Mouse (Mus musculus) thymus, postnatal 4 days (tissue): ENCODE measurements around the gene Lhpp.
"Not testable (repeated sequence)": the region's sequence is repeated elsewhere in the genome, so short reads cannot be mapped to it uniquely, and the experiment has no call there.

Experiments used
- DNase-seq: peaks from one replicate; pipeline ENCODE4 v3.0.0; 2021

Gene Lhpp

DNA sequence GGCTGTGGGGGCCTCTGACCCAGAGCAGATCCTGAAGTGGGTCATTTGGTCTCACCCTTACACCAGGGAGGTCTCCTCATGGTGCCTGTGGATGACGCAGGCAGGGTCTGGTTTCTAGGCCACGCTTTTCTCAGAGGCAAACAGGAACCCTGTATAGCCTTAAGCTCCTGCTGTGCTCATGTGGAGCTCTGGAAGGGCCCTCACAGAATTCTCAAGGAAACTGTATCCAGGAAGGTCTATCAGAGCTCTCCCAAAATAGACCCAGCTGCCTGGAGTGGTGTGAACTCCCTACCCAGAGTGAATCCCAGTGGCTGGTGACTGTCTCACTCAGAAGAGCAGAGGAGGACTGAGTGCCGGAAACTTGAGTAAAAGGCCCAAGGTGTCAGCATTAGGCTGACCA, 44.0 kb downstream of the Lhpp start:
- DNase-seq, result no peak

GRCm38 (mm10) chr7:132656075-132656474, 45.6 kb downstream of the Lhpp start:
- DNase-seq, result peak; percentile 95

DNA sequence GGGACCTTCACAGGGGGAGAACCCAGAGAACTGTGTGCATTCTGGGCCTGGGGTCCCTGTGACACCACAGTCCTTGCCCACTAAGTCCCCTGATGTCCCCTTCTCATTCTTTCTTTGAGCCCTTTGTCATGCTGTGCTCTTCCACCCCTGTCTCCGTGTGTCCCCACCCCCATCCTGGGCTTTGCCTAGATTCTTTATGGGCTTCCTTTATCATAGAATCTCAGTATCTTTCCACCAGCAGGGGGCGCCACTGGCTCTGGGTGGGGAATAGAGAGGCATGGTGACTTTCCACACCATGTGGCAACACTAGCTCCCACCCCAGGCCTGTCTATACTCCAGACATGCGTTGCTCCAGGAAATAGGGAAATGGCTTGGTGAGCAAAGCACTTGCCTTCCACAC, 46.1 kb downstream of the Lhpp start:
- peak; percentile 96 for DNase-seq

DNA sequence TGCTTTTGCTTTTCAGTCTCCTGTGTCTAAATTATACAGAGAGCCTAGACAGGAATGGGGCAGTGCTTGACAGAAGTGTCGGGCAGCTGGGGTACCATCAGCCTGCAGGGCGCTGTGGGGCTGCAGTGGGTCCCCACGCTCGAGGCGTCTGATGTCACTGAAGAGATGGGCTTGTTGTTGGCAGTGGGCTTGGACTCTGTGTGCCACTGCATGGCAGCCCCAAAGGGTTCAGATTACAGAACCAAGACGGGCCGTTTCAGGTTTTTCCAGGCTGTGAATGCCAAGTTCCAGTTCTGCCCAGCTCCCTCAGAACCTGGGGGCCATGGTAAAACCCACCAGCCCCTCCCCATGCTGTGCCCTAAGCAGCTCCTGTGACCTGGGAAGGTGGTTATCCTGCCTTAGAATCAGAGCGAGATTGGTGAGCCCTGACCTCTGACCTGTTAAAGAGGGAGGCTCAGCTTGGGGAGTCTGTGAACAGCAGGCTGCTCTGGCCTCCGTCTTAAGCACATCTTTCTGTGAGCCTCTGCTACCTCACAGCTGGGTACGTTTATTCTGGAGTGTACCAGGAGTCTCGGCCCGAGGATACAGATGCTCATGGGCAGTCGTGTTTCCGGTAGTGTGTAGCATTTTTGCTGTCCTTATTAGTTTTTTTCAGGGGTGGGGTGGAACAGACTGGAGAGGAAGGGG, 47.1 kb downstream of the Lhpp start:
- DNase-seq, result no peak

DNA sequence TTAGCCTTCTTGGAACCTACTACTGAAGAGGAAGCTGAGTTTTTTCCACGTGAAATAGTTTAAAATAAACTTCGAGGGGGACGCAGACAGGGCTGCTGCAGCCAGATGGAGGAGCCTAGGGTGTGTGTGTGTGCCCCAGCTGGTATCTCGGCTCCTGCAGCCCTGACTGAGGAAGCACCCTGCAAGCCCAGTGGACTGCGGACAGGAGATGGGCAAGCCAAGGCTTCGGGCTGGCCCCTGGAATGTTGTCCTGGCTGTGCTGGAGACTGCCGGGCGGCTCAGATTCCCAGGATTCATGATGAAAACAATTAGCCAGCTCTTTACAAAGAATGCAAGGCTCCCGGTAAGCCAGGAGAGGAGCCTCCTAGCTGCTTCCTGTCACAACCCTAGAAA, 47.6 kb downstream of the Lhpp start:
- DNase-seq, result no peak

GRCm38 (mm10) chr7:132658688-132659087, 48.2 kb downstream of the Lhpp start:
- DNase-seq, result no peak

GRCm38 (mm10) chr7:132659633-132660032, 49.2 kb downstream of the Lhpp start:
- peak; percentile 19 for DNase-seq

- not testable (repeated sequence) for DNase-seq
These were observed 52.4 kb downstream of the Lhpp start for GRCm38 (mm10) chr7:132662831-132663230.

GRCm38 (mm10) chr7:132664815-132665214, 54.4 kb downstream of the Lhpp start:
- no peak for DNase-seq

- DNase-seq, result no peak
These were observed 55.4 kb downstream of the Lhpp start for GRCm38 (mm10) chr7:132665664-132666382.

- no peak for DNase-seq
These were observed 56.1 kb downstream of the Lhpp start for GRCm38 (mm10) chr7:132666516-132666915.

GRCm38 (mm10) chr7:132668604-132669003, 58.2 kb downstream of the Lhpp start:
- no peak for DNase-seq

DNA sequence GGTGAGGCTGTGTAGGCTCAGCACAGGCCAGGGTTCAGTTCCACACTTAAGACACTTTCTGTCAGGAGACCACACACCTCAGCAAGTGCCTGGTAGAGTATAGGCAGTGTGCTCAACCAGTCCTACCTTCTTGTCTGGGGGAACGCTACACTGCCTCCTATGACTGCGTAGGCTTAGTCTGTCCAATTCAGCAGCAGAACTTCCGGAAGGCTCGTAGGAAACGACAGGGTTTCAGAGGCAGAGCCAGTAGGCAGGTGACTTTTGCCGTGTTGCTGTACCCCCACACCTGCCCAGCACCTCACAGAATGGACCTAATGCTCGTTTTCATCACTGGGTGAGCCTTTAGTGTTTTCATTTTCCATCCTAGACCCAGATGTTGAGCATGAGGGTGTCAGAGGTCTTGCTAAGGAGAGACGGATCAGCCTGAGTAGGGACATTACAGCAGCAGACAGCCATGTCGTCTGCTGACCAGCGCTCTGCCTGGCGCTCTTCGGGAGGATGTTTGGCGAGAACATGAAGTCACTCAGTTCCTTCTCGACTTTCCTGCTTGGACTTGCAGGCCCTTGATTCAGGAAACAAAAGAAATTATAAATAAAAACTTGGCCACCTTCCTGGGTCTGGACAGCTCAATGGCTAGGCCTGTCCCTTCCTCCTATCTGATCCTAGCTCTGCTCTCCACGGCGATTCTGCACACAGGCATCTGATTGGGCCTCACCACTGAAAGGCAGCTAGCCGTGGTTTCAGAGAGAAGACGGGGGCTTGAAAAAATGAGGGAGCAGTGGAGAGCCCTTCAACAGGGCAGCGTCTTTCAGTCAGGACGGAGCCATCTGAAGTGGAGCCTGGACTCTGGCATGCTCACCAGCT, 59.8 kb downstream of the Lhpp start:
- no peak for DNase-seq

- no peak for DNase-seq
These were observed 60.4 kb downstream of the Lhpp start for GRCm38 (mm10) chr7:132670863-132671165.

GRCm38 (mm10) chr7:132672481-132672959, 62.1 kb downstream of the Lhpp start:
- no peak for DNase-seq

DNA sequence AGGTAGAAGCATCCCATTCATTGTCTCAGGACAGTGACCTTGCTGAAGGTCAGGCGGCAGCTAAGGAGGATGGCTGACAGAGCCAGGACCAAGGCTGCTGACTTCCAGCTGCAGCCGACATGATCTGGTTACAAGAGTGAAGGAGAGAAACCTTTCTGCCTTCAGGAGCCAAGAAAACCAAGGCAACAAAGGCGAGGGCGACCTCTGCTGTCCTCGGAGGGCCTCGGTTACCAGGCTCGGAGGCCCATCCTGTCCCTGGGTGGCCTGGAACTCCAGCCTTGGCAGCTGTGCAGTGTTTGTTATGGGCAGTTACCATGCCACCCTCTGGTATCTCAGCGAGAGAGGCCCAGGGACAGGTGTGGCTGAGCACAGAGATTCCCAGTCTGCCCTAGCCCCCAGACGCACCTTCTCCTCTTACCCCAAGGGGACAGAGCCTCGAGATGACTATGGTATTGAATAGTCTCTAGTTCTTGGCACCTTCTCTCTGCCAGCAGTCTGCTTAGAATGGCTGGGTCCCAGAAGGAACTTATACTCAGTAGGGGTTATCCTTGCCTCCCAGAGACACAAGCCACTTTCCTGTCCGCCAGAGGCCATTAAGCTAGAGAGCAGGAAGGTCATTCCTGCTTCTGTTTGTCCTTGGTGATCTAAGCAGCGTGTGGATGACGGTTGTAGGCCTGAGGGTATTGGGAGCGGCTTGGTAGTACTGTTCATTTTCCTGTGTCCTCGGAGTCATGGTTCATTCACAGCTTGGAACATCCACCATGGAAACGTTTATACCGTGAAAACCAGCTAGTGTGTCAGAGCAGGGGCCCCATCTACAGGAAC, 63.7 kb downstream of the Lhpp start:
- no peak for DNase-seq

GRCm38 (mm10) chr7:132675922-132676321, 65.5 kb downstream of the Lhpp start:
- no peak for DNase-seq

DNA sequence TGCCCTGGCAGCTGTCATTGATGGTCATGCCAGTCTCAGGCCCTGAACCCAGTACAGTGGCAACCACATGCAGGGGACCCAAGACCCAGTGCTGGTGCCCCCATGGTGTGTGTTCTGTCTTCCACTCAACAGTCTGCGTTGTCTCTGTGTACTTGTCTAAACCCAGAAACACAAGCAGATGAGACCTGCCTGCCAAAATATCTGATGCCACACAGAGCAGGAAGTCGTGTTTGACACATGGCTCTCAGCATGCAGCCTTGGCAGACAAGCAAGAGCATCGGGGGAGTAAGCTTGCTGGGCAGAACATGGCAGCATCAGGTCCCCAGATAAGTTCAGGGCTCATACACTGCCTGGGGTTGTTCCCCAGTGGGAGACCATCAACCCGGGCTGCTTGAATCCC, 68.7 kb downstream of the Lhpp start:
- DNase-seq, result no peak

DNA sequence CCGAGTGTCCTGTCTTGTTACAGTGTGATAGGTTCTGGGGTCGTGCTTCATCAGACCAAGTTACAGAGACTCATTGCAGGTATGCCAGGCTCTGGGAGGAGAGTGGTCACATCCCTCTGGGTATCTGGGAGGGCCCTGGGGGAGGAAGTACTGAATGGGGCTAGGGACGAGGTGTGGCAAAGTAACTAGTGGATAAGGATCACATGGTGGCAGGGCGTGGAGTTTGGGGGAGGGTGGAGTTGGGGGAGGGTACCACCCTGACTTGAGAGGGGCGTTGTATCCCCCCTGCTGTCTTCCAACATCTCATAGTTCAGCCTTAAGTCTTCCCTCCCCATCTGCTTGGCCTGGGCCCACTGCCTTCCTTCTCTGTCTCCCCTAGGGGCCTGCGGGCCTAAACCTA, 69.1 kb downstream of the Lhpp start:
- DNase-seq, result no peak

DNA sequence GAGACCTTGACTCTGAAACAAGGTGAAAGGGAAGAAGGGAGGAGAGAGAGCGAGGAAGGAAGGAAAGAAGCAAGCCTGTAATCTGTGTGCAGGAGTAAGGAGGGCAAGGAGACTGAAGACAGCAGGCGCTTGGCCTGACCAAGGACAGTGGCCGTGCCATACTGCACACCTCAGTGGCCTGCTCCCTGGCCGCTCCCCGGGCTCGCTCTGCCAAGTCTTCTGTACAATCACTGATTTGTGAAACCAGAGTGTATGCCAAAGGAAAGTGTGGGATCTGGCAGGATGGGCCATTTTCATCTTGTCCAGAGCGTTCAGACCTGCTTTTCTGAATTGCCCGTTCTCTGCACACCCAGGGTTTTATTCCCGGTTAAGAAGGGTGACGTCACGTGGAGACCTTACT, 70.9 kb downstream of the Lhpp start:
- no peak for DNase-seq

DNA sequence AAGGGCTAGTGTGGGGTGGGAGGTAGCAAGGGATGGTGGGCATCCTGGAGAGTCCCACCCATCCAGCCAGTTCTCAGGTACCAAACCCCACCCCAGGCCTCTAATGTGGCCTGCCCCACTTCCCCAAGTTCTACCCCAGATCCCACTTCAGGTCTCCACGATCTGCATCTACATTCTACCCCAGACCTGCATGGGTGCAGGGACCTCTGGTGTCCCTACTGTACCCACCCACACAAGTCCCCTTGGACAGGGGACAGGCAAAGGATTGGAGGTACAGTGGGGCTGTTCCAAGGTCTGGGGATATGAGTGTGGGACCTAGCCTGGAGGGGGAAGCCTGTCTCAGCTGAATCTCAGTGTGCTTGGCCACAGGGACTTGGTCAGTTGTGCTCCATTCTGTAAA, 71.4 kb downstream of the Lhpp start:
- DNase-seq, result no peak

- no peak for DNase-seq
These were observed 71.9 kb downstream of the Lhpp start for GRCm38 (mm10) chr7:132682336-132682735.

DNA sequence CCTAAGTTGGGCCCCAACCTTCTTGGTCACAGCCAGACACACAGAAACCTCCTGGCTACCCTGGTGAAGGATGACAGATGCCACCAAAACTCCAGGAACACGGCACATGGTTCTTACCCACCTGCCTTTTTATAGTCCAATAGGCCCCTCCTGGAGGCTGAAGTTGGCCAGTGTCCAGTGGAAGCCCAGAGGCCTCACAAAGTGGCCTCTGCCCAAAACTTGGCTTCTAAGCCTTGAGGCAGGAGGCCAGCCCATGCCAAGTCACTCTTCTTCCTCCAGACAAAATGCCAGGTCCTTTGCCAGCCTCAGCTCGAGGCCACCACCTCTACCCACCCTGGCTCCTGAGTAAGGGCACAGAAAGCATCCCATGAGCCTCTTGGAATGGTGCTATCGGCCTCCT, 72.5 kb downstream of the Lhpp start:
- no peak for DNase-seq
